Mouse (Mus musculus): Measurements from ENCODE around the gene Hhipl1.

DNA sequence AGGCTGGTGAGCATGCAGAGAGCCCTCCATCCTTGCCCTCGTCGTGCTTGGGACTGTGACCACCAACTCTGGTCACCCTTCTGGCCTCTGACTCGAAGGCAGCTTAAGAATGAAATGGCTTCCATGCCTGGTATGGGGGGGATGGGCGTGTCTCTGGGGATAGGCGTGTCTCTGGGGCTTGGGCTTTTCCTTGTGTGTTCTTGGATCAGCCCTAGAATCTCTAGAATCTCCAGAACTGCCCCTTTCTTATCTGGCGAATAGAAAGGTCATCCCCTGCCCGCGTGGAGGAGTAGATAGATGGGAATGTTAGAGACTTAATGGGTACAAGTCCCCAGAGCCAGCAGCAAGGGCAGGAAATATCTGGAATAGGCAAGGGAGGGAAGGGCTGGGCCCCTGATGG is 14.0 kb downstream of the Hhipl1 start:
- TF ChIP-seq CTCF (IDR thresholded peaks at IDR 0.05; ENCODE audit: insufficient read depth, low read depth, low read length) (no peak), POLR2A (IDR thresholded peaks at IDR 0.05; ENCODE audit: insufficient read depth, low read depth, low read length) (no peak)
